Mouse (Mus musculus): ENCODE measurements around the gene Hmcn2. TPM values are rescaled to one million over a fixed set of nuclear protein-coding genes. Genes with fewer than 3 reads are reported as not detected.

Hmcn2 gene
- polyA plus RNA-seq, 1 experiment from 2014 or later, result not detected

DNA sequence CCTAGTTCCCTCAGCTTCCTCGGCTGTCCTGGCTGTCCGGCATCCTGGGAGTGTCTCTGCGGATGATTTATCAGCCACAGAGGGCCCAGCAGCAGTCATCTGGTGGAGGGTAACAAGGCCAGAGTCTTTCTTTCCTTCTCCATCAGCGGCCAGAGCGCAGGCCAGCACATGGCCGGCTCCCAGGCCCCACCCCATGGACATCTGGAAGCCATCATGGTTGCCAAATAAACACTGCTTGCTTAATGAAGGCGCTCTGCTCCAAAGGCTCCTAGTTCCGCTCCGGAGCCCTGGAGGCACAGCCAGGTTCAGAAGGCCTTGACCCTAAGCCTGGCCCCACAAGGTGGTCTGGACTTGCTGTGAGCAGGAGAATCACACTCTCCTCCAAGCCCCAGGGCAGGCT, 25.6 kb downstream of the Hmcn2 start:
- H3K79me2 ChIP-seq (ENCODE audit: inconsistent target), result no peaks in the 10 kb centered on the region
- 54% methylated on average over 9 of the region's 9 CpGs for WGBS (ENCODE audit: missing documents)
- no peak overlapping the region for H3K27ac ChIP-seq
- H3K36me3 ChIP-seq (ENCODE audit: inconsistent target), result no peaks in the 10 kb centered on the region
- no peak overlapping the region for H3K4me3 ChIP-seq (ENCODE audit: inconsistent target)

- WGBS (ENCODE audit: missing documents), result 71% methylated on average over 8 of the region's 8 CpGs
- no peaks in the 10 kb centered on the region for H3K79me2 ChIP-seq (ENCODE audit: inconsistent target)
- no peak overlapping the region for H3K4me3 ChIP-seq (ENCODE audit: inconsistent target)
- no peaks in the 10 kb centered on the region for H3K36me3 ChIP-seq (ENCODE audit: inconsistent target)
- no peak overlapping the region for H3K27ac ChIP-seq
Measured at GRCm38 (mm10) chr2:31341726-31342535, 27.7 kb downstream of the Hmcn2 start.

DNA sequence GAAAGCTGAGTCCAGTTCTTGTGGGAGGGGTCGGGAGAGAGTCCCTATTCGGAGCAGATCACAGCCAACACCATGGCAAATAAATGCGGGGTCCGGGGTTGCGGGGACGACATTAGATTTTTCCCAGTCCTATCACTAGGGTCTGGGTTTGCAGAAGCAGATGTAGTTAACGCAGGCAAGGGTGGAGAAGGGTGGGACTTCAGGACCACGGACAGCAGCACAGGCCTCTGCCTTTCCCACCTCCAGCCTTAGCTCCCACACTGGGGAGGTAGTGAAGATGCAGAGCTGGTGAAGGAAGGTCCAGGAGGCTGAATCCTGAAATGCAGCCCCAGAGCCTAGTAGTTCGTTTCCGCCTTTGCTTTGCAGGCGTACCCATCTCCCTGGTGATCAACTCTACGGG, 31.9 kb downstream of the Hmcn2 start:
- 35% methylated on average over 12 of the region's 12 CpGs for WGBS (ENCODE audit: missing documents)
- no peaks in the 10 kb centered on the region for H3K79me2 ChIP-seq (ENCODE audit: inconsistent target)
- no peaks in the 10 kb centered on the region for H3K36me3 ChIP-seq (ENCODE audit: inconsistent target)
- no peak overlapping the region for H3K4me3 ChIP-seq (ENCODE audit: inconsistent target)
- H3K27ac ChIP-seq, result no peak overlapping the region

- WGBS (ENCODE audit: missing documents), result 71% methylated on average over 3 of the region's 3 CpGs
- Histone ChIP-seq H3K27ac (no peak overlapping the region), H3K36me3 (ENCODE audit: inconsistent target) (no peaks in the 10 kb centered on the region), H3K4me3 (ENCODE audit: inconsistent target) (no peak overlapping the region), H3K79me2 (ENCODE audit: inconsistent target) (no peaks in the 10 kb centered on the region)
Measured at GRCm38 (mm10) chr2:31348373-31348772, 34.2 kb downstream of the Hmcn2 start.

GRCm38 (mm10) chr2:31348850-31349249, 34.6 kb downstream of the Hmcn2 start:
- Histone ChIP-seq H3K4me3 (ENCODE audit: inconsistent target) (no peak overlapping the region), H3K27ac (no peak overlapping the region), H3K79me2 (ENCODE audit: inconsistent target) (no peaks in the 10 kb centered on the region), H3K36me3 (ENCODE audit: inconsistent target) (no peaks in the 10 kb centered on the region)
- WGBS (ENCODE audit: missing documents), result 82% methylated on average over 5 of the region's 5 CpGs

- no peak overlapping the region for H3K4me3 ChIP-seq (ENCODE audit: inconsistent target)
- WGBS (ENCODE audit: missing documents), result 77% methylated on average over 5 of the region's 5 CpGs
- H3K27ac ChIP-seq, result no peak overlapping the region
- H3K36me3 ChIP-seq (ENCODE audit: inconsistent target), result no peaks in the 10 kb centered on the region
- no peaks in the 10 kb centered on the region for H3K79me2 ChIP-seq (ENCODE audit: inconsistent target)
Measured at GRCm38 (mm10) chr2:31356771-31357170, 42.6 kb downstream of the Hmcn2 start.

GRCm38 (mm10) chr2:31359316-31359715, 45.1 kb downstream of the Hmcn2 start:
- Histone ChIP-seq H3K4me3 (ENCODE audit: inconsistent target) (no peak overlapping the region), H3K27ac (no peak overlapping the region), H3K79me2 (ENCODE audit: inconsistent target) (no peaks in the 10 kb centered on the region), H3K36me3 (ENCODE audit: inconsistent target) (no peaks in the 10 kb centered on the region)
- 34% methylated on average over 7 of the region's 7 CpGs for WGBS (ENCODE audit: missing documents)

DNA sequence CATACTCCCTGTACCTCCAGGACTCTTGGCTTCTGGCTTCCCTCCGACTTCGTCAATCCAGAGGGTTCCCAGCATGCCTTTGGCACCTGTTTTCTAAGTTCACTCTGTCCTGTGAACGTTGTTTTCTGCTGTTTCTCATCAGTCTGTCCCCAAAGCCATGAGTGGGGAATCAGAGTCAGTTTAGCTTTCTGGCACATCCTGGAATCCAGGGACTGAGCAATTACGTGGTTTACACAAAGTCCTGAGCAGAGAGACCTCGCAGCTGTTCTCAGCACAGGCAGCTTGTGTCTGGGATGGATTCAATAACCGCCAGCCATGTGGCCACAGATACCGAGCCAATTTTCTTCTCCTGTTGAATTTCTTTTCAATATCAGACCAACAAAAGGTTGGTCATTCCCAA, 53.0 kb downstream of the Hmcn2 start:
- no peaks in the 10 kb centered on the region for H3K79me2 ChIP-seq (ENCODE audit: inconsistent target)
- H3K27ac ChIP-seq, result no peak overlapping the region
- no peaks in the 10 kb centered on the region for H3K36me3 ChIP-seq (ENCODE audit: inconsistent target)
- 83% methylated on average over 7 of the region's 7 CpGs for WGBS (ENCODE audit: missing documents)
- no peak overlapping the region for H3K4me3 ChIP-seq (ENCODE audit: inconsistent target)

GRCm38 (mm10) chr2:31371396-31371795, 57.2 kb downstream of the Hmcn2 start:
- Histone ChIP-seq H3K36me3 (ENCODE audit: inconsistent target) (no peaks in the 10 kb centered on the region), H3K27ac (no peak overlapping the region), H3K4me3 (ENCODE audit: inconsistent target) (no peak overlapping the region), H3K79me2 (ENCODE audit: inconsistent target) (no peaks in the 10 kb centered on the region)
- 83% methylated on average over 9 of the region's 9 CpGs for WGBS (ENCODE audit: missing documents)

GRCm38 (mm10) chr2:31372186-31372585, 58.0 kb downstream of the Hmcn2 start:
- H3K27ac ChIP-seq, result no peak overlapping the region
- no peaks in the 10 kb centered on the region for H3K36me3 ChIP-seq (ENCODE audit: inconsistent target)
- H3K79me2 ChIP-seq (ENCODE audit: inconsistent target), result no peaks in the 10 kb centered on the region
- H3K4me3 ChIP-seq (ENCODE audit: inconsistent target), result no peak overlapping the region
- WGBS (ENCODE audit: missing documents), result 96% methylated on average over 4 of the region's 4 CpGs

DNA sequence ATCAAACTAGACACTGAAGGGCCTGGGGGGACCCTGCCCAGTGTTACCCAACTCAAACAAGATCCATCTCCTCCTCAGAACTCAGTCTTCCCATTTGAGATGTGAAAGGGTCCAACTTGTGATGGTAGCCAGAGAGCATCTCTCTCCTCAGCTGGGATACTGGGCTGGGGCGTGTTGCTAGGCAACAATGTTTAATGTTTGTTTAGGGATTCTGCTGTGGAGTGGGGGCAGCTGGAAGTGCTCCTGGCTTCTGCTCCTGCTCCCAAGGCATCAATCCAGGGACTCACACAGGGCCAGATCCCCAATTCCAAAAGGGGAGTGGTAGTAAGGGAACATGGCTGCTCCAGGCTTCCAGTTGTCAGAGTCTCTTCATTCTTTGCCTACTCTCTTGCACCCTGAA, 60.2 kb downstream of the Hmcn2 start:
- 64% methylated on average over 1 of the region's 1 CpGs for WGBS (ENCODE audit: missing documents)
- H3K27ac ChIP-seq, result no peak overlapping the region
- H3K36me3 ChIP-seq (ENCODE audit: inconsistent target), result no peaks in the 10 kb centered on the region
- no peaks in the 10 kb centered on the region for H3K79me2 ChIP-seq (ENCODE audit: inconsistent target)
- no peak overlapping the region for H3K4me3 ChIP-seq (ENCODE audit: inconsistent target)

DNA sequence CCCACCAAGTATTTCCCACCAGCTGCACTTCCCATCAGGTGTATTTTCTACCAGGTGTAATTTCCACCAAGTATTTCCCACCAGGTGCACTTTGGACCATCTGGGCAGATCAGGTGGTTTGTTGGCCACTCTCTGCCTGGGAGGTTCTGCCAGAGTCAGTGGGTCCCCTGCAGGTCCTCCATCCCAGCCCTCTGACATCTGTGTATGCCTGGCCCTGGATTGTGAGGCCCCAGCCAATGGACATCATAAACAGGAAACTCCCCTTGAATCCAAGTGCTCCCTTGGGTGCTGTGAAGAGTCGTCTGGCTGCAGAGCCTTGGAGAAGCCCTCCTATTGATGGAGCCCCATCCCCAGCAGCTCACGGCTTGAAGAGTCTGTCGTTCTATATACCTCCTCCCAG, 61.8 kb downstream of the Hmcn2 start:
- 56% methylated on average over 3 of the region's 3 CpGs for WGBS (ENCODE audit: missing documents)

DNA sequence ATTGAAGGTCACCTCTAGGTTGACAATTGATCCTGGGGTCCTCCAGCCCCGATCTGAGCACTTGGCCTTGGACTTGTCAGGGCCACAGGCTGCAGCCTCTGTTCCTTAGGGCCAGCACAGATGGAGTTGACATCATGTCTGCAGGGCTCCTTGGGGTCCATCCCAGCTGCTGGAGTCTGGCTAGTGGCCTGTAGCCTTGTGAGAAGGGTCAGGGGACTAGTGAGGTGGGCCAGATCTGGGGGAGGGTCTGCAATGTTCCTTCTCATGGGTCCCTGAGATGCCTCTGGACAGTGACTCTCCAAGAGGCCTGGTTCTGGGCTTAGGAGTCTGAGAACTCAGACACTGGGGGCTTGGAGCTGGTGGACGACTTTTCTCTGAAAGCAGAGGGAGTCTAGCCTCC, 63.3 kb downstream of the Hmcn2 start:
- WGBS (ENCODE audit: missing documents), result 87% methylated on average over 2 of the region's 2 CpGs
- Histone ChIP-seq H3K27ac (no peak overlapping the region), H3K36me3 (ENCODE audit: inconsistent target) (no peaks in the 10 kb centered on the region), H3K79me2 (ENCODE audit: inconsistent target) (no peaks in the 10 kb centered on the region), H3K4me3 (ENCODE audit: inconsistent target) (no peak overlapping the region)

More for the DNA sequence above, 61.8 kb downstream of the Hmcn2 start:
- H3K27ac ChIP-seq, result no peak overlapping the region
- H3K79me2 ChIP-seq (ENCODE audit: inconsistent target), result no peaks in the 10 kb centered on the region
- no peak overlapping the region for H3K4me3 ChIP-seq (ENCODE audit: inconsistent target)
- no peaks in the 10 kb centered on the region for H3K36me3 ChIP-seq (ENCODE audit: inconsistent target)

- 62% methylated on average over 4 of the region's 4 CpGs for WGBS (ENCODE audit: missing documents)
- Histone ChIP-seq H3K4me3 (ENCODE audit: inconsistent target) (no peak overlapping the region), H3K27ac (no peak overlapping the region), H3K79me2 (ENCODE audit: inconsistent target) (no peaks in the 10 kb centered on the region), H3K36me3 (ENCODE audit: inconsistent target) (no peaks in the 10 kb centered on the region)
Measured at GRCm38 (mm10) chr2:31381292-31381846, 67.2 kb downstream of the Hmcn2 start.

- Histone ChIP-seq H3K4me3 (ENCODE audit: inconsistent target) (no peak overlapping the region), H3K36me3 (ENCODE audit: inconsistent target) (no peaks in the 10 kb centered on the region), H3K79me2 (ENCODE audit: inconsistent target) (no peaks in the 10 kb centered on the region), H3K27ac (no peak overlapping the region)
- WGBS (ENCODE audit: missing documents), result 17% methylated on average over 4 of the region's 4 CpGs
Measured at GRCm38 (mm10) chr2:31382952-31383351, 68.7 kb downstream of the Hmcn2 start.

All from macrophage (primary cell).